Mouse (Mus musculus) ES-Bruce4 (cell line): ENCODE data around the gene Gucd1. TPM values are rescaled to one million over a fixed set of nuclear protein-coding genes. Genes with fewer than 3 reads are reported as not detected.
"Not testable (repeated sequence)": the region's sequence is repeated elsewhere in the genome, so short reads cannot be mapped to it uniquely, and the experiment has no call there.

Experiments
- H3K27ac ChIP-seq: 2 replicates; pipeline ENCODE4 v1.5.1; 2012; ENCODE audit warnings: low read length, inconsistent platforms; ENCODE audit not compliant: insufficient read depth
- H3K27me3 ChIP-seq: 2 replicates; pipeline ENCODE4 v1.6.1; 2012; ENCODE audit warnings: mild to moderate bottlenecking, low read length, inconsistent platforms; ENCODE audit not compliant: control insufficient read depth, poor library complexity, insufficient read depth, severe bottlenecking
- H3K36me3 ChIP-seq: 2 replicates; pipeline ENCODE4 v1.6.1; 2012; ENCODE audit warnings: inconsistent platforms, mild to moderate bottlenecking, low read length, moderate library complexity; ENCODE audit not compliant: control insufficient read depth, poor library complexity, insufficient read depth, severe bottlenecking
- H3K4me1 ChIP-seq: one replicate; pipeline ENCODE4 v1.8.1; 2011; ENCODE audit warnings: low read length; ENCODE audit not compliant: control insufficient read depth, insufficient read depth
- H3K4me3 ChIP-seq: 2 replicates; pipeline ENCODE4 v1.5.1; 2011; ENCODE audit warnings: low read depth, mild to moderate bottlenecking, low read length
- H3K9ac ChIP-seq: 2 replicates; pipeline ENCODE4 v1.6.1; 2012; ENCODE audit warnings: low read depth, mild to moderate bottlenecking, inconsistent platforms; ENCODE audit not compliant: poor library complexity, severe bottlenecking
- H3K9me3 ChIP-seq: replicated peaks from 2 replicates; pipeline ENCODE4 v1.6.1; 2012; ENCODE audit warnings: mild to moderate bottlenecking, low read length, inconsistent platforms; ENCODE audit not compliant: control insufficient read depth, poor library complexity, insufficient read depth, severe bottlenecking
- CTCF ChIP-seq: IDR thresholded peaks from one replicate; pipeline ENCODE4 v1.8.1; 2011; ENCODE audit warnings: low read depth, low read length
- EP300 ChIP-seq: IDR thresholded peaks from 2 replicates; pipeline ENCODE4 v1.6.1; 2011; ENCODE audit warnings: low read depth, low read length; ENCODE audit not compliant: insufficient read depth
- POLR2A ChIP-seq: IDR thresholded peaks from one replicate; pipeline ENCODE4 v1.8.1; 2011; ENCODE audit warnings: low read length; ENCODE audit not compliant: insufficient read depth
- polyA plus RNA-seq: library from polyadenylated mRNA; stranded (reverse); fragments of >200 nt; gene quantifications from 2 replicates; pipeline ENCODE4 v1.2.4, GENCODE M21; 2011; ENCODE audit warnings: low read depth; ENCODE audit not compliant: missing spikeins, insufficient read depth, insufficient read length

Gene Gucd1
- polyA plus RNA-seq, 1 experiment = 9.9 TPM

DNA sequence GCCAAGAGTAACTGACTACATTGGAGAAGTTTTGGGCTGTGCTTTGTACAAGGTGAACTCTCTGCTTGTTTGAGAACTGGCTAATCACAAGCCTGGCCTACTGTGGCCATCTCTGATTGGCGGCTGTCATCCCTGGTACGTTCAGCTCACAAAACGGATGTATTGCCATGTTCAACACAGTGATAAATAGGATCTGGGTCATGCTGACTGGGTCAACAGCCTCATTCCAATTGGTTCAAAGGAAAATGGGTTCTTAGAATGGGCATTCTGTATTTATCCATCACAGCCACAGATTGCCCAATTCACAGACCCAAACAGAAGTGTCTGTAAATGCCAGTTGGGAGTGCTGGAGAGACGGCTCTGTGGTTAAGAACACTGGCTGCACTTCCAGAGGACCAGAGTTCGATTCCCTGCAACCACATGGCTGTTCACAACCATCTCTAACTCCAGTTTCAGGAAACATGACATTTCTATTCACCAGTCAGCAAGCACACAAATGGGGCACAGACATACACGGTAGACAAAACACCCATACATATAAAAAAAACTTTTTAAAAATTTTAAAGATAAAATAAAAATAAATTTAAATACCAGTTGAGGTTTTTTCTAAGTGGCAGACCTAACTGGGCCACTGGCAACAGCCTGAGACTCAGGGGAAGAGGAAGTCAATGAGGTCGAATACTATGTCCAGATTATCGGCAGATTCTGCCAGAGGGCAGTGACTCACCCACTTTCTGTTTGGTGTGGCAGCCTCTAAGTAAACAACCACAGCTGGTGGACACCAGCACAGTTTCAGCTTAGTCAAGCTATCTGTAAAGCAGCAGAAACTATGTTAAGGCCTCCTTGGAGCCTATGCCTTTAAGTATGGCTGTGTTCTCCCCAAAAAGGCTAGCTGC, 13.3 kb downstream of the Gucd1 start:
- Histone ChIP-seq H3K27me3 (no peaks in the 10 kb centered on the region), H3K36me3 (no peaks in the 10 kb centered on the region), H3K27ac (no peak overlapping the region), H3K9me3 (no peaks in the 10 kb centered on the region), H3K9ac (no peak overlapping the region), H3K4me1 (no peaks in the 10 kb centered on the region), H3K4me3 (no peak overlapping the region)
- no peak for TF ChIP-seq CTCF
- no peak for TF ChIP-seq POLR2A
- TF ChIP-seq EP300 = no peak

DNA sequence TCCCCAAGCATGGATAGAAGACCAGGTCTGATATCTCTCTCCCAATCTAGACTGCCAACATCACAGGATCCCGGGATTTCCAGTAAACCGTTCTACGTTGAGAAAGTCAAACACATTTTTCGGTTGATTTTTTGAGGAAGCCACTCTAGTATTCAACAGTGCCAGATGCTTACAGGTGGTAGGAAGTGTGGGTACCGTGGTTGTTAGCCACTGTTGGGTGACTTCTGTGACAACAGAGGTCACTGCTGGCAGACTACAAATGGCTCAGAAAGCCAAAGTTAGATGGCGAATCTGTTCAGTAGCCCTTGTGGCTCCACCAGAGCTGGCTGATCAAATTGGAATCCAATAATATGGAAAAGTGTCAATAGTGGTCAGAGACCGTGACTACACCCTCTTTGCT, 14.1 kb downstream of the Gucd1 start:
- no peaks in the 10 kb centered on the region for H3K9me3 ChIP-seq
- no peak overlapping the region for H3K9ac ChIP-seq
- H3K4me3 ChIP-seq = no peak overlapping the region
- H3K4me1 ChIP-seq = no peaks in the 10 kb centered on the region
- H3K36me3 ChIP-seq = no peaks in the 10 kb centered on the region
- H3K27ac ChIP-seq = no peak overlapping the region
- no peaks in the 10 kb centered on the region for H3K27me3 ChIP-seq
- no peak for TF ChIP-seq POLR2A
- TF ChIP-seq EP300 = no peak
- no peak for TF ChIP-seq CTCF

DNA sequence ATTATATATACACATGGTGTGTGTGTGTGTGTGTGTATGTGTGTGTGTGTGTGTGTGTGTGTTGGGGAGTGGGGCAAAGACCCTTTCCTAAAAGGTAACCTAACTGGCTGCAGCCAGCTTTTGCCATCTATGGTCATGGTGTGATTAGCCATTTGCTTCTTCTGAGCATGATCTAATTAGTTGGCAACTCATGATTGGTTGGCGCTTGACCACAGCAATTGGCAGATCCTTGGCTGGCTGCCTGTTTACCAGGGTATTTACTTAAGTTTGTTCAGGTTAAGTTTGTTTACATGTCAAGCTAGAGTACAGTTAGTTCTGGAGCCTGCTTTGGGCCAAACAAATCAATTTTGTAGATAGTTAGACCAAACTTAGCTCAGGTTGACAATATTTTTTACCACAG, 16.1 kb downstream of the Gucd1 start:
- no peak overlapping the region for H3K27ac ChIP-seq
- no peak overlapping the region for H3K9ac ChIP-seq
- TF ChIP-seq CTCF (no peak), POLR2A (no peak), EP300 (no peak)

DNA sequence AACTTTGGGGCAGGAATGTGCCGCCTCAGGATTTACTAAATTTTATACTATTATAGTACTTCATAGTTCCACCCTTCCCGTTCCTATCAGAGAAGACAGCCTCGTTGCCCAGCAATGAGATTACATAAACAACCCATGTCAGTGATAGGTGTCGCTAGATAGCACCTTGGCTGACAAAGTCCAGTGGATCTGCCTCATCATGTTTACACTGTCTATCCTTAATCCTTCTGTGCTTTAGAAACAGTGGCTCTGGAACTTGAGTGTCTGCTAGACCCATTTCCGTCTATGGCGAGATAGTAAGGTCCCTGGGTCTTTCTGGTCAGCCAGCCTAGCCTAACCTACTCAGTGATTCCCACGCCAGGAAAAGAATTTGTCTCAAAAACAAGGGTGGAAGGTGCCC, 17.4 kb downstream of the Gucd1 start:
- Histone ChIP-seq H3K4me3 (no peak overlapping the region), H3K9ac (no peak overlapping the region), H3K36me3 (no peaks in the 10 kb centered on the region), H3K27ac (no peak overlapping the region), H3K27me3 (no peaks in the 10 kb centered on the region), H3K9me3 (no peaks in the 10 kb centered on the region), H3K4me1 (no peaks in the 10 kb centered on the region)
- TF ChIP-seq EP300 (no peak), CTCF (no peak), POLR2A (no peak)

More for the DNA sequence above, 16.1 kb downstream of the Gucd1 start:
- Histone ChIP-seq H3K27me3 (no peaks in the 10 kb centered on the region), H3K4me1 (no peaks in the 10 kb centered on the region), H3K36me3 (no peaks in the 10 kb centered on the region), H3K9me3 (no peaks in the 10 kb centered on the region), H3K4me3 (no peak overlapping the region)

GRCm38 (mm10) chr10:75499791-75500190, 18.0 kb downstream of the Gucd1 start:
- Histone ChIP-seq H3K36me3 (no peaks in the 10 kb centered on the region), H3K9ac (no peak overlapping the region), H3K27me3 (no peaks in the 10 kb centered on the region), H3K27ac (no peak overlapping the region), H3K9me3 (no peaks in the 10 kb centered on the region), H3K4me1 (no peaks in the 10 kb centered on the region), H3K4me3 (no peak overlapping the region)
- TF ChIP-seq EP300 (no peak), CTCF (no peak), POLR2A (no peak)

DNA sequence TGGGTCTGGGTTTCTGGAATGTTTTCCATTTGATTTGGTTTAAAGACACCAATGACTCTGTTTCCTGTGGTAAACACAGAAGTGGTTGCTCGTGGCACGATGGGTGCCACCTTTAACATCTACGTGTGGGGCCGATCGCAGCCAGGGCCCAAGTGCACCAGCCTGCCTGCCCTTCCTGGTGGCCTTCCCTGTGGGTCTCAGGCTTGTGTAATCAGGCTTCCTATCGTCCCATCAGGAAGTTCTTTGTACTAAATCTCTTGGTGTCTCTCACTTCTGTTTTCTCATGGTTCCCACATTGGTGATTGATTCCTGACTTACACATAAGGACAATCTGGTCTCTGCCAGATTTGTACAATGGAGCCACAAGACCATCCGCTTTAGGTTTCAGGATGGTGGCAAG, 18.6 kb downstream of the Gucd1 start:
- not testable (repeated sequence) for H3K36me3 ChIP-seq, H3K9ac ChIP-seq, H3K27ac ChIP-seq, H3K9me3 ChIP-seq, H3K4me1 ChIP-seq, H3K27me3 ChIP-seq, H3K4me3 ChIP-seq
